Mouse (Mus musculus) activated CD4-positive, CD25-positive, alpha-beta regulatory T cell, adult 4 months (primary cell): ENCODE results near the gene Taok3. TPM values are rescaled to one million over a fixed set of nuclear protein-coding genes. Genes with fewer than 3 reads are reported as not detected.

Experiments
- ATAC-seq: one replicate; pipeline ENCODE4 v1.8.0; 2017
- polyA plus RNA-seq, 2 experiments: library from polyadenylated mRNA; unstranded; fragments of 100-300 nt; shearing (Covaris generic); gene quantifications; one replicate each; pipeline ENCODE4 v1.2.1; 2017

The Taok3 gene
- polyA plus RNA-seq, 2 experiments from 2014 or later, result 137 to 138 TPM

GRCm38 (mm10) chr5:117182411-117182810, 62.5 kb downstream of the Taok3 start:
- no peak for ATAC-seq

- ATAC-seq, result no peak
These were observed 64.9 kb downstream of the Taok3 start for GRCm38 (mm10) chr5:117184832-117185231.

DNA sequence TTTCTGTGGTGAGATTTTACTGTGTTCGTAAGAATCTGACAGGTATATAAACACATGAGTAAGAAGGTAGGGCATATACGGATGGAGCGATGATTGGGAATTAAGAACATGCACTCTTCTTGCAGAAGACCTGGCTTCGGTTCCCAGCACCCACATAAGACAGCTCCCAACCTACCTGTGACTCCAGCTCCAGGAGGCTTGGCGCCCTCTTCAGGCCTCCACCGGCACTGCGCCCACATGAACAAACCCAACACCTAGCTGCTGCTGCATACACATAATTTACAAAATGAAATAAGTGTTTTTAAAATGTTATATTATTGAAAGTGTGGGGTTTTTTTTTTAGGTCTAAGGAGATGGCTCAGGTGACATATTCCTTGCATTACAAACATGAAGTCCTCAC, 65.7 kb downstream of the Taok3 start:
- ATAC-seq, result no peak

- no peak for ATAC-seq
These were observed 72.1 kb downstream of the Taok3 start for GRCm38 (mm10) chr5:117192061-117192460.

DNA sequence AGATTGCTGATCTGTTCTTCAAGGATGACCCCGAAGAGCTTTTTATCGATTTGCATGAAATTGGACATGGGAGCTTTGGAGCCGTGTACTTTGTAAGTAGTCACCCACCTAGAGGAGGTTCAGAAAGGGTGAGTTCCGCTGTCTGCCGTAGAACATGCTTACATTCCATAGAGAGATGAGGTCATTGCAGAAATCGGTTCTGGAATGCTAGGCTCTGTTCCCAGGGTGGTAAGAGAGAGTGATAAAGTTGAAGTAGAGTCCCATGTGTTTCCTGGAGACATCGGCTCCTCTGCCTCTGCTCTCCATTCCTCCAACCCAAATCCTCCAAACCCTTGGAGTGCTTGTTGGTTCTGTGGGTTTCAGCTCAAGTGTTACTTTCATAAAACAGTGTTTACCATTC, 73.8 kb downstream of the Taok3 start:
- ATAC-seq, result no peak

DNA sequence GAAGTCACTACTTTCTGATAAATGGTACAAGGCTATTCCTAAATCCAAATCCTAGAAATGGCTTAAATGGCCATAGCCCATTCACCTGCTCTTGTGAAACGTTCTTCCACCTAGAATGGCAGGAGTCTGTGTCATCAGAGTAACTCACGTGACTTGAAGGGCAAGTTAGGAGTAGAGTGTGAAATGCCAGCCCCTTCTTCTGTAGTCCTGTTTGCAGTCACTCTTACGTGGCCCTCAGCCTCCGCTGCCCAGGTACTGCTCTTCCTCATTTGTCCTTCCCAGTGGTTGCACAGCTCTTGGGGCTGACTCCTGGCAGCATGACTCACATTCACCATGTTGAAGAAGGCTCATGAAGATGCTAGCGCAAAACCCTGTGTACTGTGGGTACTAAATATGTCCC, 74.7 kb downstream of the Taok3 start:
- no peak for ATAC-seq

GRCm38 (mm10) chr5:117196551-117196950, 76.6 kb downstream of the Taok3 start:
- ATAC-seq, result no peak

GRCm38 (mm10) chr5:117198390-117198789, 78.5 kb downstream of the Taok3 start:
- no peak for ATAC-seq

DNA sequence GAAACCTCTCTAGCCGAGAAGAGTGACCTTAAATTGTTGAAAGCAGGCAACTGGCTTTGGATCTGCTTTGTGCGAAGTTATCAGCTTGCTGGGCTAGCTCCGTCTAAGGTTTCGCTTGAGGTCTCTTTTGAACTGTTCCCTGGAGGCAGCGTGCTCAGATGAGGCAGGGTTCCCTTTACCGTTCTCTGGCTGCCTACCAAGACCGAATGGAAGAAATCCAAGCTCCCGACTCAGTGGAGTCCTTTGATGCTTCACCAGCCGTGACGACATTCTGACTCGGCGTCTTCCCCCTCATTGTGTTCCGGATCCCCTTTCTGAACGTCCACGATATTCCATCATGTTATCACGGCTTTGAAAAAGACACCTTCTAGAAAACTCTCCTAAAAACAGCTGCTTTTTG, 87.4 kb downstream of the Taok3 start:
- no peak for ATAC-seq

- ATAC-seq, result no peak
These were observed 94.1 kb downstream of the Taok3 start for GRCm38 (mm10) chr5:117214016-117214415.

GRCm38 (mm10) chr5:117231059-117231458, 111.1 kb downstream of the Taok3 start:
- no peak for ATAC-seq

GRCm38 (mm10) chr5:117236540-117236939, 116.6 kb downstream of the Taok3 start:
- ATAC-seq, result no peak

DNA sequence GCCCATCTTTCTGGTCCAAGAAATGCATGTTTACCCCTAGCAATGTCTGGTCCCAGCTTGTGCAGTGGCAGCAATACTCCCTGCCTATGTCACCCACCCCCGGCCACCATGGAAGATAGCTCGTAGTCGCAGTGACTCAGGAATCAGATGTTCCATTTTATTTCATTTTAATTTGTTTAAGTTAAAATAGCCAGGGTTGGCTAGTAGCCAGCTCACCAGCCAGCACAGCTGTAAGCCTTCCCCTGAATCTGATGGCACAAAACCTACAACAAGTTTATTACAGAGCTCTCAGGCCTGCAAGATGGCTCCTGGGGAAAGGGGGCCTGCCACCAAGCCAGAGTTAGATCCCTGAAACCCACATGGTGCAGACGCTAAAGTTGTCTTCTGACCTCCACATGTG, 119.2 kb downstream of the Taok3 start:
- no peak for ATAC-seq

DNA sequence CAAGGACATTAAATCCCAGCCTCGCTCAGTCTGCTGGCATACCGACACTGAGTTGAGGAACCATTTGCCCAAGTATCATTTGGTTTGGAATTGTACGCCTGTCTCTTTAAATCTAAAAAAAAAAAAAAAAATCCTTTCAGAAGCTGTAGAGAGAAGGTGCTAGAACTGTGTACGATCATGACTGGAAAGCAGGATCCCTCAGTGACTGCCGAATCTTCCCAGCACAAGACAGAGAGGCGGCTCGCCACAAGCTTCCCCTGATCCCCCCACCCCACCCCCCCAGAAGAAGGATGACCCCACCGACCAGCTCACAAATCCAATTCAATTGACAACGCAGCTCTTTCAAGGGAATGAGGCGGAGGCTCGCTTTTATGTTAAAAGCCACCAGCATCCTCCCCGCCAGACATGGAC, 120.4 kb downstream of the Taok3 start:
- ATAC-seq, result no peak

DNA sequence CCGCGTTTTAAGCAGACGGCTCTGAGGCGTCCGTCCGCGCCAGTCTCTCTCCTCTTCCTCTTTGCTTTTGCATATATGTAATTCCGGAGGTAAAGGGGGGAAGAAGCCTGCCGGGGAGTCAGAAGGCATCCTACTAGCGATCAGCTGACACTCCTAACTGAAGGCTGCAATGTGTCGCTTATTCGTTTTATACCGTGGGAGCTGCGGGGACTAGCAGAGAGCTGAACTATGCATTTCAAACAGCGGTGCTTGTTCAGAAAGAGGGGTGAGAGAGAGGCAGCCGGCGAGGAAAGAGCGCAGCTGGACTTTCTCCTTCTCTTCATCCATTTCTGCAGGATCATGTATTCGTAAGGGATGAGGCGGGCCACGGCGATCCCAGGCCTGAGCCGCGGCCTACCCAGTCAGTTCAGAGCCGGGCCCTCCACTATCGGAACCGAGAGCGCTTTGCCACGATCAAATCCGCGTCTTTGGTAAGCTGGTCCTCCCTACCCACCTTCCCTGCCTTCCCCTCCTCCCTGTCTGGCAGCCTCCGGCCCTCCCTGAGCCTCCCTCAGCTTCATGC, 120.9 kb downstream of the Taok3 start:
- no peak for ATAC-seq

GRCm38 (mm10) chr5:117241935-117242531, 122.1 kb downstream of the Taok3 start:
- no peak for ATAC-seq

- no peak for ATAC-seq
These were observed 122.9 kb downstream of the Taok3 start for GRCm38 (mm10) chr5:117242671-117243478.

GRCm38 (mm10) chr5:117245170-117245569, 125.2 kb downstream of the Taok3 start:
- no peak for ATAC-seq

- no peak for ATAC-seq
These were observed 128.4 kb downstream of the Taok3 start for GRCm38 (mm10) chr5:117248351-117248750.

GRCm38 (mm10) chr5:117250796-117251195, 130.9 kb downstream of the Taok3 start:
- ATAC-seq, result no peak

DNA sequence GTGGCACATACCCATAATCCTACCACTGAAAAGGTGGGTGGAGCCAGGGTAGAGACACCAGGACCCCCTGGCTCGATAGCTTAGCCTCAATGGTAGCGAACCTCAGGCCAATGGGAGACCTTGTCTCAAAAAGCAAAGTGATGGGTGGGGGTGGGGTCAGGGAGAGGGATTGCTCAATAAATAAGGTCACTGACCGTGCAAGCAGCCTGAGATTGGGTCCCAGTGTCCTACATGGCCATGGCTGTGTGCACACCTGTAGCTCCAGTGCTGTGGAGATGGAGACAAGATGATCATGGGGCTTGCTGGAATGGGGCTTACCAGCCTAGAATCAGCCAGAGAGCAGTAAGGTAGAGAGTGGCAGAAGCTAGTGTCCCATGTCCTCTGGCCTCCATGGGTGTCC, 131.8 kb downstream of the Taok3 start:
- no peak for ATAC-seq

DNA sequence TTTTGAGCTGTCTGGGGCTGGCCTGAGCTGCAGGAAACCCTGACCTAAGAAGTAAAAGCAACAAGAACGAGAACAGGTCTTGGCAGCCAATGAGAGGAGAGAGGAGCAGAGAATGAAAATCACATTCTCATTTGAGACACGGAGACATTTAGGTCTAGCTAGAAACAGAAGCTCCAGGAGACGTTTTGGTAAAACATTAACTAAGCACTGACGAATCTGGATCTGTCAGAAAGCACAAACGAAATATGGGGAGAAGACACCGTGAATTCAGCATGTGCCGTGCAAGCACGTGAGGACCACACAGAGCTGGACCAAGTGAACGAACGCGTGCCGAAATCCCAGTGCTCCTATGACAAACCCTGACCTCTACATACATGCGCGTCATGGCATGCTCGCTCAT, 138.3 kb downstream of the Taok3 start:
- ATAC-seq, result no peak

GRCm38 (mm10) chr5:117263566-117263965, 143.6 kb downstream of the Taok3 start:
- ATAC-seq, result no peak

DNA sequence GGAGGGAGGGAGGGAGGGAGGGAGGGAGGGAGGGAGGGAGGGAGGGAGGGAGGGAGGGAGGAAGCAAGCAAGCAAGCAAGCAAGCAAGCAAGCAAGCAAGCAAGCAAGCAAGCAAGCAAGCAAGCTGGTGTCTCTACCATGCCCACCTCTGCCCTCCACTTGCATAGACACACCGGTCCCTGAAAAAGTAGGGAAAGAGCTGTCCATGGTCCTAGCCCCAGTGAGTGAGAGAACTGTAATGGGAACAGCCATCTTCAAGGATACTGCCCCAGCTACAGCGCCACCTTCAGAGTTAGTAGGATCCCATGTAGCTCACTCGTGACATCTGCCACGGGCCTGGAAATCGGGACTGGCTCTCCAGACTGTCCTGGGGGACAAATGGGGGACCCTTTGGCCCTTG, 144.8 kb downstream of the Taok3 start:
- ATAC-seq, result no peak
